Mouse (Mus musculus) mouse embryonic stem cell (cell line): ENCODE data around the gene Syn2.
"Not testable (repeated sequence)": the region's sequence is repeated elsewhere in the genome, so short reads cannot be mapped to it uniquely, and the experiment has no call there.

ENCODE experiments used
- in situ Hi-C, 2 experiments: fragments of 300-500 bp; cut with MboI; formaldehyde crosslinking; loops; 1 replicate in 1 of 2; 3 replicates in 1 of 2; pipeline ENCODE4 v1.14.3; 2019 to 2020; ENCODE audit warnings: low sequenced_read_pairs in 2 of 2, low pct_unique_long_range_greater_than_20kb in 1 of 2, mixed read lengths in 1 of 2; ENCODE audit not compliant: unreplicated experiment in 1 of 2

Gene Syn2

DNA sequence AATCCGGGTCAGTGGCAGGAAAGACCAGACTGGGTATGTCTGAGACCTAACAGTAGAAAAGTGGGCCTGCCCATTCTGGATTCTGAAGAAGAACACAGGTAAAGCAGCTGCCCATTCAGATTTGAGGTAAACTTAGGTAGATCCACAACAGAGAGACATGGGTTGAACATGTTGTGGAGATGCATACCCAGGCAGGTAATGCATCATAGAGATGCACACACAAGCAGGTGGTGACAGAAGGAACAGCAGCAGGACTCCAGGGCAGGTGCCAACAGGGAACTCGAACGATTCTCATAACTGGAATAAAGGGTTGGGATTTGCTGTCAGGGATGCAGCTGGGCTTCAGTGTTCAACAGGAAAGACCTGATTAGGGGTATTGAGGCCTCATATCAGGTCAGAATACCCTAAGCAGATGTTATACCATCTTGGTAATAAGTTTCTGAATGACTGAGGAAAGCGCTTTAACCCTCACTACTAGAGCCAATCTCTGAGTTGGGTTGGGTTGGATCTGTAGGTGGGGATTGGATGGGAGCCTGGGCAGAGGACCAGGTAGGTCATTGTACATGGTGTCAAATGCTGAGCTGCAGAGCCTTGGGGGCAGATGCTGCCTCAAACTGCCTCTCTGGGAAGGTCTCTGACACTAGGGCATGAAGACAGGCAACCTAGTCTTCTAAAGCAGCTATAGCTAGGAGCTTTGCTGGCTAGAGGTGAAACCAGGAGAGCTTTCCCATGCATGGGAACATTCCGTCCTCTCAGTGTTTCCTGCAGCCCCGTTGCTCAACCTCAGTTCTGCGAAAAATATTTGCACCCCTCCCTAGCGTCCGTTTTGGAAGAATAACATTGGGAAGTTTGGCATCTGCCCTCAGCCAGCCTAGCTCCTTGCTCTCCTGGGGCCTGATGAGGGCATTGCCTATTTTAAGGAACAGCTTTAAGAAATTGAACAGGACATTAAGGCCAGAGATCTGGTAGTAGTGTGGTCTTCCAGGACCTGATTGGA, 103.6 kb downstream of the Syn2 start:
- in situ Hi-C loops: no loop called here

- in situ Hi-C loops: no loop called here
Observed at GRCm38 (mm10) chr6:115239335-115239734, 104.6 kb downstream of the Syn2 start.

GRCm38 (mm10) chr6:115240431-115240830, 105.7 kb downstream of the Syn2 start:
- in situ Hi-C loops: not testable (repeated sequence)

GRCm38 (mm10) chr6:115241131-115241699, 106.5 kb downstream of the Syn2 start:
- in situ Hi-C loops: no loop called here

GRCm38 (mm10) chr6:115241939-115242338, 107.2 kb downstream of the Syn2 start:
- in situ Hi-C loops: no loop called here

GRCm38 (mm10) chr6:115244222-115244621, 109.5 kb downstream of the Syn2 start:
- in situ Hi-C loops: no loop called here

- in situ Hi-C loops: no loop called here
Observed at GRCm38 (mm10) chr6:115245500-115246058, 110.9 kb downstream of the Syn2 start.

DNA sequence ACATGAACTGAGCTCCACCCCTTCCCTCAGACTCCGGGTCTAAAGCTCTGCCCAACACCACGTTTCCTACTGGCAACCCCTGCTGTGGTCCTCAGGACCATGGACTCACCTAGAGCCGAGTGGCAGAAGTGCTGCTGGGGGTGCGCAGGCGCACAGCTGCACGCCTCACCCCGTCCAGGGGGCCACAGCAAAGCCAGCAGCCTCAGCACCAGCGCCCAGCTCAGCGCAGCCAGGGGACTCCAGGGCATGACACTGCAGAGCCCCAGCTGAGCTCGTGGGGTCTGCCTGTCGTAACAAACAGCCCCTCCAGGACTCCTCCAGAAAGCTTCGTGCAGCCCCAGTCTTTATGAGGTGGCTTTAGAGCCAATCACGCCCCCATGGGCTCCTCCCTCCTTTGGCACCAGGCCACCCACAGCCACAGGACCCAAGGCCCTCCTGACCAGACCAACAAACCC, 116.9 kb downstream of the Syn2 start:
- in situ Hi-C loops: no loop called here

DNA sequence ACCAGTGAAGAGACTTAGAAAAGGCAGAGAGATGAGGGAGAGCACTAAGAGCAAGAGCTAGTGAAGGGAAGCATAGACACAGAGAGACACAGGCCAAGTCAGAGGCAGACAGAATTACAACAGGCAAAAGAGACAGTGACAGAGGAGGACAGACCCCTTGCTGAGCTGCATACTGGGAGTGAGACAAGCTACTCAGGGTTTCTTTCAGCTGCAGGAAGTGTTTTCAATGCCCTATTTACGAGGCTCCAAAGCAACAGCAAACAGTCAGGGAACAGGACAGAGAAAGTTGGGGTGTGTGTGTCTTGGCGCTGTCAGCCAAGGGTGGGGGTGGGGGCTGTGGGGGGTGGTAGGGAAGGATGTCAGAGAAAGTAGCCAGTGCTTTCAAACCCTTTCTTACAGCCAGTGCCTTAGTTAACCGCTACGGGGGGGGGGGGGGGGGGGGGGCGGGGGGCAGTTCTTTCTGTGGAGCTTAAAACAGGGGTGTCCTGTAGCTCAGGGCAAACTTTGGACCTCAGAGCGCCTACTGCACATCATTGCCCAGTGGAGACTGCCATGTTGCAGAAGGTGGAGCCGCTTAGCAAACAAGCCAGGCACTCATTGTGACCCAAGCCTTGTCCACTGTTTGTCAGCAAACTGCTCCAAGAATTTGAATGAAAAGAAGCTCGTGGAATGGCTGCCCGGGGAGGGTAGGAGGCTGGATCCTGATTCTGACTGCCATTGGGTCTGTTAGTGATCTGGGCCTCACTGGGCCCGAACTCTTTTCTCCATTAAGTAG, 117.6 kb downstream of the Syn2 start, which contains the start of gene Timp4:
Timp4 (minus strand) TSS at position 107 of the 775 bp plus-strand sequence.
- in situ Hi-C loops: no loop called here

DNA sequence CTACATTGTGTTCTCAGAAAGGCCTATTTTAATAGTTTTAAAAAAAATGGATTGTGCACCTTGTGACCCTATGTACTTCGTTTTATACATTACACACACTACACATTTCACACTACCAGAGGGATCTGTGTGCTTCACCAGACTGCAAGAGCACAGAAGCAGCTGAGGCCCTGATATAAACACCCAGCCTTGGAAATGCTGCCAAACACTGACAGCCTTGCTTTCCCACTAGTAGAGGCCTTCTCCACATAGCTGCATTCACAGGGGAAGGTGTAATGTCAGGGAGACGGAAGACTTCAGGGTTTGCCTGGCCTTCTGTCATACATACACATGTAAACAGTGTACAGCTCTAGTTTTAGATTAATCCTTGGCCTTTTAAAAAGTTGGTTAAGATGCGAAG, 120.5 kb downstream of the Syn2 start:
- in situ Hi-C loops: no loop called here

- in situ Hi-C loops: no loop called here
Observed at GRCm38 (mm10) chr6:115260507-115260906, 125.8 kb downstream of the Syn2 start.

- in situ Hi-C loops: loop anchor here in 1 of 2 experiments (5.0 kb wide), 1 partner anchor 39 kb away; the partner anchor contains the start of gene Gm17482
Observed at GRCm38 (mm10) chr6:115266791-115267190, 132.1 kb downstream of the Syn2 start.

DNA sequence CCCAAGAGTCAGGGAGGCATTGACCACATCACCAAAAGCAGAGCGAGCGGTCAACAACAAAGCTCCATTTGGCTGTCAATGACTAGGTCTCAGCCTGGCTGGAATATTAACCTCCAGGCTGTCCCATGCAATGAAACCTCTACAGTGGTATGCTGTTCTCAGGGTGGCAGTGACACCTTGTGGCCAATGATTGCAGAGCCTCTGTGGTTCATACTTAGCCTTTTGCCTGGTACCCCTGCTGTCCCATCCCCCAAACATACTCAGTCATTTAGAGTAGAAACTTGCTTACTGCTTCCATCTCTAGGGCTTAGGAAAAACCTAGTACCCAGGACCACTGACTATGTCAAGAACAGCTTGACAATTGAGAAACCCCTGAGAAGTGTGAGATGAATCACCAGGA, 133.2 kb downstream of the Syn2 start:
- in situ Hi-C loops: loop anchor here in 1 of 2 experiments (5.0 kb wide), 1 partner anchor 41 kb away; the partner anchor contains the start of gene Gm17482

DNA sequence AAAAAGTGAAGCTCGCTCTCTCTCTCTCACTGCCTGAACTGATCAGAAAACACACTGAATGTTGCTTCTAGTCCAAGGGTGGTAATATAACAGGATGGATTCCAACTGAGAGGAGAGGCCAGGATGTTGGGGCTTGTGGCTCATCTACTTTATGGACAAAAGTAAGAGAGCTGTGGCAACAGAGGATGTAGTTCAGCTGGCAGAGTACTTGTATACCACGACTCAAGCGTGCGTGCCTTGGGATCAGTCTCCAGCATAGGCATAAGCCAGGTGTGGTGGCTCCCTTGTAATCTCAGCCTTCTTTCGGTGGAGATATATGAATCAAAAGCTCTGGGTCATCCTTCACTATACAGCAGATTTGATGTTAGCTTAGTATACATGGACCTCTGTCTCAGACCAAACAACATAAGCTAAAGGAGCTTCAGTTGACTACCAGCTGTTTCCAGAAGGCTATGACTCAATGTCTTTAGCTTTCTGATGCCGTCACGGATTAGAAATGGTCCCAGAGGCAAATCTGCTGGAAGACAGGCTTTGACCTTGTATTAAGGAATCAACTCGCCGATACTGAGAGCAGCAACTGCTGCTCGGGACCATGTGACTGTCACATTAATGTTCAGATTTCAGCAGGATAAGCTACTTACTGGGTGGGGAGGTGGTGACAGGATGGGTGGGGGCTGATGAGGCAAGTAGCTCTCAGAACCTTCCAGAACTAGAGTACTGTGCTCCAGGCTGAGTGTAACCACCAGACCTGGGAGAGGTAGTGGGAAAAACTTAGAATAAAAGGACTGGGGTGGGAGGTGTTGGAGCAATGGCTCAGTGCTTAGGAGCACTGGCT, 134.1 kb downstream of the Syn2 start:
- in situ Hi-C loops: loop anchor here in 1 of 2 experiments (5.0 kb wide), 1 partner anchor 41 kb away; the partner anchor contains the start of gene Gm17482

DNA sequence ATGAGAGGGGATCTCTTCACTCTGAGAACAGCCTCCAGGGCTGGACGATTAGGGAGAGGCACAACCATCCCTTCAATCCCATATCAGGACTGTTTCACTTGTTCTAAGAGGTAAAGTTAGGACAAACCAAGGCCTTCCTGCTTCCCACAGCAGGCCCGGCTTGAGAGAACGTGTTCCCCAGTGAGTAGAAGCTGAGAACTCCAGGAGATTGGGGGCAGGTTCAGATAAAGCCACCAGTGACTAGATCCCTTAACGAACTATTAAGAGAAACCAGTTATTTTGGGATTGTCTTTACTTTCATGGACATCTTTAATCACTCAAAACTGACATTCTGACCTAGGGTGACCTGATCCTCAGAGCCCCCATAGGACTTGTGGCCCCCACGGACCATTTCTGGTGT, 134.9 kb downstream of the Syn2 start:
- in situ Hi-C loops: loop anchor here in 1 of 2 experiments (5.0 kb wide), 1 partner anchor 42 kb away; the partner anchor contains the start of gene Gm17482

GRCm38 (mm10) chr6:115270085-115270484, 135.4 kb downstream of the Syn2 start:
- in situ Hi-C loops: no loop called here

DNA sequence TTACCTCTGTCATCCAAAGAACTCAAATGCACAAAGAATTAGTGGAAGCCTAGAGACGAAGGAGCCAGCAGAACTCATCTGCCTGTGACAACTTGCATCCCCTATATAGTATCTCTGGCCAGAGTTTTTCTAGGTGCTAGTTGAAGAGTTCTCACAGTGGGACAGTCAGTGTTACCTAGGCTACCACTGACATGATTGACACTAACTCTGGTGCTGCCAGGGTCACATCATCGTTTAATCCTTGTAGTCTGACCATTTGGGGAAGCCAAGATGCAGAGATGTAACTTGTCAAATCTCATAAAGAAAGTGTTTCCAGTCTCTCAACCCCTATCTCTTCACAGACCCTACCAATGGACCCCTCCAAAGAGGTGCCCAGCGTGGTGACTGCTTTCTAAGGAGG, 136.6 kb downstream of the Syn2 start:
- in situ Hi-C loops: no loop called here
